Mouse (Mus musculus): ENCODE measurements at regions not wholly inside any gene's neighbourhood (a gene's known extent, or its start where the extent isn't known, plus 50 kb on each side); places are given as distances from the start of the nearest gene placed in this dataset.

GRCm38 (mm10) chr8:89273276-89273675 lies 229.3 kb upstream of the Sall1 start:
- TF ChIP-seq POLR2A (IDR thresholded peaks at IDR 0.05; ENCODE audit: borderline replicate concordance, extremely low read depth, insufficient read depth, insufficient read length, poor library complexity, severe bottlenecking) (no peak), CTCF (IDR thresholded peaks at IDR 0.05; ENCODE audit: borderline replicate concordance, extremely low read depth, insufficient read depth, insufficient read length) (no peak)
